Mouse (Mus musculus) natural killer cell, adult 2 months (primary cell): ENCODE measurements around the gene Nf2.

Source experiments
- DNase-seq, 2 experiments: peaks; one replicate each; pipeline ENCODE4 v3.0.0; 2022; ENCODE audit warnings: low spot score in 2 of 2

Nf2 gene

GRCm38 (mm10) chr11:4849258-4849943 is at the start of gene Nf2:
TSS of gene Nf2 (minus strand) at chr11:4849536.
- peak; percentile 90 to 93 for DNase-seq

- peak; percentile 80 to 81 for DNase-seq
These were observed 45.8 kb upstream of the Nf2 start, which contains the start of gene Thoc5 for GRCm38 (mm10) chr11:4894848-4895816. TSS of gene Thoc5 (plus strand) at chr11:4895320.

- no peak for DNase-seq
These were observed 37.7 kb upstream of the Nf2 start for GRCm38 (mm10) chr11:4886987-4887386.

GRCm38 (mm10) chr11:4885385-4885903 is 36.1 kb upstream of the Nf2 start:
- DNase-seq, result peak; percentile 27 to 47

- no peak for DNase-seq
These were observed 33.7 kb upstream of the Nf2 start for GRCm38 (mm10) chr11:4882892-4883627.

- no peak for DNase-seq
These were observed 31.8 kb upstream of the Nf2 start for GRCm38 (mm10) chr11:4881087-4881486.

- no peak for DNase-seq
These were observed 25.2 kb upstream of the Nf2 start for GRCm38 (mm10) chr11:4874551-4874950.

- peak; percentile 77 to 83 for DNase-seq
These were observed 24.6 kb upstream of the Nf2 start, which contains the start of gene Nipsnap1 for GRCm38 (mm10) chr11:4873755-4874475. TSS of gene Nipsnap1 (plus strand) at chr11:4873951.

GRCm38 (mm10) chr11:4865645-4866251 is 16.4 kb upstream of the Nf2 start:
- DNase-seq, result peak; percentile 56 to 69

- no peak for DNase-seq
These were observed 13.4 kb upstream of the Nf2 start for GRCm38 (mm10) chr11:4862730-4863129.

- DNase-seq, result no peak
These were observed 12.7 kb upstream of the Nf2 start for GRCm38 (mm10) chr11:4861816-4862604.

- no peak for DNase-seq
These were observed 11.7 kb upstream of the Nf2 start for GRCm38 (mm10) chr11:4860986-4861385.

GRCm38 (mm10) chr11:4858416-4858815 is 9.1 kb upstream of the Nf2 start:
- no peak for DNase-seq

GRCm38 (mm10) chr11:4854181-4854580 is 4.8 kb upstream of the Nf2 start:
- DNase-seq, result no peak

GRCm38 (mm10) chr11:4853021-4853420 is 3.7 kb upstream of the Nf2 start:
- no peak for DNase-seq

GRCm38 (mm10) chr11:4850404-4850803 is 1.1 kb upstream of the Nf2 start:
- DNase-seq, result no peak

GRCm38 (mm10) chr11:4848483-4849248 is 670 bp downstream of the Nf2 start:
- DNase-seq, result peak; percentile 43 to 44

GRCm38 (mm10) chr11:4840942-4841526 is 8.3 kb downstream of the Nf2 start:
- DNase-seq, result no peak

GRCm38 (mm10) chr11:4838235-4838634 is 11.1 kb downstream of the Nf2 start:
- DNase-seq, result no peak
